Mouse (Mus musculus): Measurements from ENCODE around the gene H2-Ob. TPM values are rescaled to one million over a fixed set of nuclear protein-coding genes. Genes with fewer than 3 reads are reported as not detected.

The H2-Ob gene
- polyA plus RNA-seq, 1 experiment = 0.55 TPM

DNA sequence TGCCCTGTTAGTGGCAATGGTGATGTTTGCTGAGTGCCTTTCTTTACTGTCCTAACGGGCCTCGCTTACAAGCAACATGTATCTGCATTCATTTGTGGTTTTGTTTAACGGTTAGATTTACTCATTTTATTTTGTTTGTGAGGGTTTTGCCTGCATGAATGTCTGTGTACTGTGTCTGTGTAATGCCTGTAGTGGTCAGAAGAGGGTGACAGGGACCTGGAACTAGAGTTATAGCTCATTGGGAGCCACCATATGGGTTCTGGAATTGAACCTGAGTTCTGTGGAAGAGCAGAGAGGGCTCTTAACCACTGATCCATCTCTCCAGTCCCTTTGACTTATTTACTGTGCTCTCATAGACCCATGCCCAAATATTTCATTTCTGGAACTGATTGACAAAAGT is 8.3 kb downstream of the H2-Ob start:
- Histone ChIP-seq H3K27ac (replicated peaks; ENCODE audit: low read depth, low read length) (no peak overlapping the region), H3K4me3 (ENCODE audit: insufficient read depth, low read depth, low read length) (no peak overlapping the region), H3K4me1 (ENCODE audit: control insufficient read depth, insufficient read depth, insufficient read length, low read length) (no peaks in the 10 kb centered on the region)

DNA sequence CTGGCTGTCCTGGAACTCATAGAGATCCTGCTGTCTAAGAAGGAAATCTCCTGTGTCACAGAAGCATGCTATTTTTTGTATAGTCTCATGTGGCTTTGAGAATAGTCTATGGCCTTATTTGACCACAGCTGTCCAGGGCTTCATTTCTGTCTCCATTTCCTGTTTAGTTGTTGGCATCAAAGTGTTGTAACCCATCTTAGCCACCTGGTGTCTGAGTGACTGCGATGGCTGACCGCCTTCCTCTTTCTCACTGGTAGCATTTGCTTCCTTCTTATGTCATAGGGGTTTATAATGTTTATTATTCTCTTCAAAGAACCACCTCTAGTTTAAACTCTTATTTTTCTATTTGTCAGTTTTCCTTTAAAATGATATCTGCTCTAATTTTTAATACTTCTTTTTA is 10.1 kb downstream of the H2-Ob start:
- Histone ChIP-seq H3K27ac (replicated peaks; ENCODE audit: low read depth, low read length) (no peak overlapping the region), H3K4me3 (ENCODE audit: insufficient read depth, low read depth, low read length) (no peak overlapping the region), H3K4me1 (ENCODE audit: control insufficient read depth, insufficient read depth, insufficient read length, low read length) (no peaks in the 10 kb centered on the region)

DNA sequence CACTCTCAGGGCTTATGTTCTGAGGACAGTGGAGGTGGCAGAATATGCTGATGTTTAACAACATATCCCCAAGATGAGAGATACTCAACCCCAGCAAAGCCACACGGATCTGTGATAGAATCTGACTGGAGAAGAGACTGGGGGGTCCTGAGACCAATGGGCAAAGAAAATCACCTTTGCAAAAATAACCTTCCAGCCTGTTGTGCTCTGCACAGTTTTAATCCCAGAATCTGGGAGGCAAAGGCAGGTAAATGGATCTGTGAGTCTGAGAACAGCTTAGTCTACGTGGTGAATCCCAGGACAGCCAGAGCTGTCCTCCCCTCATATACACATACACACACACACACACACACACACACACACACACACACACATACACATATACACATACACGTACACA is 10.7 kb downstream of the H2-Ob start:
- H3K4me1 ChIP-seq (ENCODE audit: control insufficient read depth, insufficient read depth, insufficient read length, low read length) = no peaks in the 10 kb centered on the region
- no peak overlapping the region for H3K4me3 ChIP-seq (ENCODE audit: insufficient read depth, low read depth, low read length)
- no peak overlapping the region for H3K27ac ChIP-seq (replicated peaks; ENCODE audit: low read depth, low read length)

DNA sequence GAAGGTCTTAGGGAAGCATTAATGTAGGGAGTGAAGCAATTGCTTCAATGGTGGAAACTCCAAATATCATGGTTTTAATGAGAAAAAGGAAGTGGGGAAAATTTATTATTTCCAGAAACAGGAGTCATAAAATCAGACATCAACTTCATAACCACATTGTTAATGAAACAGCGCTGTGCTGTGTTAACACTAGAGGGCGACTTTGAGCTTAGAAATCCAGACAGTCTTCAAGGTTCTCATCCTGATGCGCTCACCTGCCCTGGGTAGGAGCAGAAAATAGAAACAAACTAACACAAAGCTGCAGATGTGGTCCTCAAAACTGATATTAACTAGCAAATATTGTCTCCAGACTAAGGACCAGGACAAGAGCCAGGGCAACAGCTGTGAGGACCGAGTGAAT is 11.2 kb downstream of the H2-Ob start:
- H3K4me1 ChIP-seq (ENCODE audit: control insufficient read depth, insufficient read depth, insufficient read length, low read length) = no peaks in the 10 kb centered on the region
- no peak overlapping the region for H3K4me3 ChIP-seq (ENCODE audit: insufficient read depth, low read depth, low read length)
- no peak overlapping the region for H3K27ac ChIP-seq (replicated peaks; ENCODE audit: low read depth, low read length)

- no peak overlapping the region for H3K27ac ChIP-seq (replicated peaks; ENCODE audit: low read depth, low read length)
- H3K4me3 ChIP-seq (ENCODE audit: insufficient read depth, low read depth, low read length) = no peak overlapping the region
- no peaks in the 10 kb centered on the region for H3K4me1 ChIP-seq (ENCODE audit: control insufficient read depth, insufficient read depth, insufficient read length, low read length)
Observed at GRCm38 (mm10) chr17:34251666-34252065, 13.0 kb downstream of the H2-Ob start.

DNA sequence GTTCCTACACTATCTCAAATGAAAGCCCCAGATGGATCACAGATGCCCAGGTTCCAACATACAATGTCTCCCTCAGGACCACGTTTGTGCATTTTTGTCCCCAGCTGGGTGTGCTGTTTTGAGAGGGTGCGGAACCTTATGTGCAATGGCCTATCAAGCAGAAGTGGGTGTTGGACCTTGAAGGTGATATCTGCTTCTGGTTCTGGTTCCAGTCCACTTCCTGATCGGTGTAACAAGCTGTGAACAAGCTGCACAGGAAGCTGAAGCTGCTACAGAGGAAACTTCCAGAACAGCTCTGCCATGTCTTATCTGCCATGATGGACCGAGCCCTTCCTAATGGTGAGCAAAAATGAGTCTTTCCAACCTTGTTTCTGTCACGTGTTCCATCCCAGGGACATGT is 17.8 kb downstream of the H2-Ob start:
- no peak overlapping the region for H3K4me3 ChIP-seq (ENCODE audit: insufficient read depth, low read depth, low read length)
- no peaks in the 10 kb centered on the region for H3K4me1 ChIP-seq (ENCODE audit: control insufficient read depth, insufficient read depth, insufficient read length, low read length)
- H3K27ac ChIP-seq (replicated peaks; ENCODE audit: low read depth, low read length) = no peak overlapping the region

GRCm38 (mm10) chr17:34257594-34258375 is 19.1 kb downstream of the H2-Ob start, which contains the start of gene H2-Ab1:
Gene H2-Ab1 (plus strand): TSS chr17:34257689.
- H3K4me3 ChIP-seq (ENCODE audit: insufficient read depth, low read depth, low read length) = no peak within 1 kb of the TSS
- no peaks in the 10 kb centered on the region for H3K4me1 ChIP-seq (ENCODE audit: control insufficient read depth, insufficient read depth, insufficient read length, low read length)
- peak within 1 kb of the TSS; percentile 58 for H3K27ac ChIP-seq (replicated peaks; ENCODE audit: low read depth, low read length)

GRCm38 (mm10) chr17:34260551-34260950 is 21.8 kb downstream of the H2-Ob start:
- H3K27ac ChIP-seq (replicated peaks; ENCODE audit: low read depth, low read length) = no peak overlapping the region
- no peaks in the 10 kb centered on the region for H3K4me1 ChIP-seq (ENCODE audit: control insufficient read depth, insufficient read depth, insufficient read length, low read length)

DNA sequence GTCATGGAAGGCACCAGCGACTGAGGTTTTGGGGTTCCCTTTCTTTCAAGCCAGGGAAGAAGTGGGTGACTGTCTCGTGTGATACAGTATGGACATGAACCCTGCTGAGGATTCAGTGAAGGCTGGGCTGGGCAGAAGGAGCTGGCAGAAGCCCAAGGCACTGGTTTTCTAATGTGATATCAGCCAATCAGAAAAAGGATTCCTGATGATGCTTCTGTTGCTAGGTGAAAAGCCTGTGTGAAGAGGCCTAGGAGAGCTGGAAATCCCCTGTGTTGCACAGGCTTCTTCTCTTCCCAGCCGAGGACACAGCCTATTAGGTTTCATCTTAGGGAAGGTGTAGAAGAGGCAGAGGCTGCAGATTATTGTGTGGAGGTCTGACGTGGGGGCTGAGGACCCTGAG is 22.8 kb downstream of the H2-Ob start:
- no peak overlapping the region for H3K4me3 ChIP-seq (ENCODE audit: insufficient read depth, low read depth, low read length)
- peak overlapping the region; percentile 71 for H3K27ac ChIP-seq (replicated peaks; ENCODE audit: low read depth, low read length)
- no peaks in the 10 kb centered on the region for H3K4me1 ChIP-seq (ENCODE audit: control insufficient read depth, insufficient read depth, insufficient read length, low read length)

More at GRCm38 (mm10) chr17:34260551-34260950, 21.8 kb downstream of the H2-Ob start:
- no peak overlapping the region for H3K4me3 ChIP-seq (ENCODE audit: insufficient read depth, low read depth, low read length)

DNA sequence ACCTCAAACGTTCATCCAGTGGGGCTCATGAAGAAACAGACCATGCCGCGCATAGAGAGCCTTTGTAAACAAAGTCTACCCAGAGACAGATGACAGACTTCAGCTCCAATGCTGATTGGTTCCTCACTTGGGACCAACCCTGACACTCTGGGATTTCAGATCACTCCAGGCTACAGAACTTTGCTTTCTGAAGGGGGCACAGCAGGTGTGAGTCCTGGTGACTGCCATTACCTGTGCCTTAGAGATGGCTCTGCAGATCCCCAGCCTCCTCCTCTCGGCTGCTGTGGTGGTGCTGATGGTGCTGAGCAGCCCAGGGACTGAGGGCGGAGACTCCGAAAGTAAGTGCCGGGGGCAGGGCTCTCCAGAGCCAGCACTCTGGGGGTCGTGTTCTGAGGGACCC is 24.4 kb downstream of the H2-Ob start:
- Histone ChIP-seq H3K4me3 (ENCODE audit: insufficient read depth, low read depth, low read length) (peak overlapping the region; percentile 60), H3K4me1 (ENCODE audit: control insufficient read depth, insufficient read depth, insufficient read length, low read length) (no peaks in the 10 kb centered on the region), H3K27ac (replicated peaks; ENCODE audit: low read depth, low read length) (0 out of 2 replicates have a peak overlapping the region, but pooled peaks have one; percentile 11)

- Histone ChIP-seq H3K4me3 (ENCODE audit: insufficient read depth, low read depth, low read length) (peak overlapping the region; percentile 60), H3K27ac (replicated peaks; ENCODE audit: low read depth, low read length) (no peak overlapping the region; the same call in 1 of the 2 replicates), H3K4me1 (ENCODE audit: control insufficient read depth, insufficient read depth, insufficient read length, low read length) (no peaks in the 10 kb centered on the region)
Observed at GRCm38 (mm10) chr17:34263811-34264371, 25.2 kb downstream of the H2-Ob start.

DNA sequence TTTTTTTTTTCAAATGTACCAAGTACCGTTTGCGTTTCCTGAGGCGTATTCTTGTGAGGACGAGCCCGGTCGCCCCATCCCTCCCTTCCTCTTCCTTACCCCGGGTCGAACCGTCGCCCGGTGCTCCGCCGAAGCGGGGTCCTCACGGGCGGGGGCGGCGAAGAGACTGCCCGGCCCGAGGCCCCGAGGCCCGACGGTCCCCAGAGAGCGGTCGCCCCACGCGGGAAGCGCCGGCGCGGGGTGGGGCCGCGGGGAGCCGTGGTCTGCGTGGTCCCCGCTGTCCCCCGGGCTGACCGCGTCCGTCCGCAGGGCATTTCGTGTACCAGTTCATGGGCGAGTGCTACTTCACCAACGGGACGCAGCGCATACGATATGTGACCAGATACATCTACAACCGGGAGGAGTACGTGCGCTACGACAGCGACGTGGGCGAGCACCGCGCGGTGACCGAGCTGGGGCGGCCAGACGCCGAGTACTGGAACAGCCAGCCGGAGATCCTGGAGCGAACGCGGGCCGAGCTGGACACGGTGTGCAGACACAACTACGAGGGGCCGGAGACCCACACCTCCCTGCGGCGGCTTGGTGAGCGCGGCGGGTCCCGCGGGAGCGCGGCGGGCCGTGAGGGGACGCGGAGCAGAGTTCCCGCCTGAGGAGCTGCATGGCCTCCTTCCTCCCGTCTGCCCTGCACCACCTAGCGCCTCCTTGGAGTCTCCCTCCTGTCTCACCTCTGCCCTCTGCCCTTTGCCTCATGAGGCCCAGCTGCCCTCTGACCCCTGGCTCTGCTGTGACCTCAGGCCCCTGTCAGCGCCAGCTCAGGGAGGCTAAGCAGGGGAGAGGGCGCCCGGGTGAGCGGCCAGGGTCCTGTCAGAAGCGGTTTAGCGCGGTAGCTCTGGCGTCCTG is 26.0 kb downstream of the H2-Ob start:
- Histone ChIP-seq H3K4me3 (ENCODE audit: insufficient read depth, low read depth, low read length) (peak overlapping the region; percentile 60), H3K4me1 (ENCODE audit: control insufficient read depth, insufficient read depth, insufficient read length, low read length) (no peaks in the 10 kb centered on the region), H3K27ac (replicated peaks; ENCODE audit: low read depth, low read length) (no peak overlapping the region; the same call in 1 of the 2 replicates)

GRCm38 (mm10) chr17:34268262-34268661 is 29.6 kb downstream of the H2-Ob start:
- no peak overlapping the region for H3K27ac ChIP-seq (replicated peaks; ENCODE audit: low read depth, low read length)
- no peak overlapping the region for H3K4me3 ChIP-seq (ENCODE audit: insufficient read depth, low read depth, low read length)
- no peaks in the 10 kb centered on the region for H3K4me1 ChIP-seq (ENCODE audit: control insufficient read depth, insufficient read depth, insufficient read length, low read length)

DNA sequence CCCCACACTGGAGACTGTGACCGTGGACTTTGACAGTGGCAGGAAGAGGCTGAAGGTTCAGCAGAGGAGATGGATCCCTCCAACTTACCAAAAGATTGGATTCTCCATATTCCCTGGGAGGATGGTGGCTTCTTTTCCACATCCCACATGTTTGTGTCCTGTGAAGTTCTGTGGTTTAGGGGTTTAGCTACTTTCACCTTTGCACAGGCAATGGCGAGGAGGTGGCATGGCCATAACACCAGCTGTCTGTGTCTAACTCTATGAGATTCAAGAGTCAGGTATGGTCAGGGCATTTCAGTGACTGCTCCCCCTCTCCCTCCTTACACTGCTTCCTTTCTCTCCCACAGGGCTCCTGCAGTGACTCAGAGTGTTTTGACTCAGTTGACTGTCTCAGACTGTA is 30.0 kb downstream of the H2-Ob start:
- H3K4me3 ChIP-seq (ENCODE audit: insufficient read depth, low read depth, low read length) = no peak overlapping the region
- no peak overlapping the region for H3K27ac ChIP-seq (replicated peaks; ENCODE audit: low read depth, low read length)
- no peaks in the 10 kb centered on the region for H3K4me1 ChIP-seq (ENCODE audit: control insufficient read depth, insufficient read depth, insufficient read length, low read length)

- H3K27ac ChIP-seq (replicated peaks; ENCODE audit: low read depth, low read length) = no peak overlapping the region
- H3K4me3 ChIP-seq (ENCODE audit: insufficient read depth, low read depth, low read length) = no peak overlapping the region
- H3K4me1 ChIP-seq (ENCODE audit: control insufficient read depth, insufficient read depth, insufficient read length, low read length) = no peaks in the 10 kb centered on the region
Observed at GRCm38 (mm10) chr17:34269817-34270216, 31.1 kb downstream of the H2-Ob start.
